8 mouse cellular contexts compared by ENCODE assay signal in genomic region chr9:29428322-29428721, GRCm38 (mm10).
DNase-seq lines count a peak whose midpoint lies in the region; ATAC-seq lines count a peak whose summit lies in the region.

No protein-coding gene starts in this region.

- ATAC-seq in CD4-positive, CD25-positive, alpha-beta regulatory T cell, adult 4 months = no peak

- DNase-seq in gastrocnemius, postnatal 10 days = peak; percentile 61
- DNase-seq in gastrocnemius, adult 18-20 months (ENCODE audit: low spot score) = no peak
- DNase-seq in NIH3T3 (ENCODE audit: low read depth) = peak; percentile 2
- peak; percentile 74 for DNase-seq in forelimb bud, embryonic 11.5 days (ENCODE audit: low read depth, low spot score)
- DNase-seq in kidney, postnatal 25 days = peak; percentile 41 to 47
- DNase-seq in natural killer cell, adult 2 months (ENCODE audit: low spot score in 2 of 2) = no peak
- DNase-seq in c-Kit-positive CD71-positive TER-119-positive erythroid progenitor cells, embryonic 14.5 days (ENCODE audit: low spot score) = no peak

Comparison
In these comparisons a context has a peak if more than half of its experiments do, and no peak if none do; other contexts are left out.
1. DNase-seq: peak in gastrocnemius, postnatal 10 days (single experiment), NIH3T3 (single experiment), forelimb bud, embryonic 11.5 days (single experiment) and kidney, postnatal 25 days (2 of 2); none in gastrocnemius, adult 18-20 months (single experiment), natural killer cell, adult 2 months (0 of 2) and c-Kit-positive CD71-positive TER-119-positive erythroid progenitor cells, embryonic 14.5 days (single experiment).